Mouse (Mus musculus): Measurements from ENCODE around the gene Trim6.
A peak's percentile ranks its signal among the peaks of the same experiment; 100 is the strongest.
"Not testable (repeated sequence)": the region's sequence is repeated elsewhere in the genome, so short reads cannot be mapped to it uniquely, and the experiment has no call there.

The Trim6 gene

GRCm38 (mm10) chr7:104199822-104200221, 18.8 kb upstream of the Trim6 start:
- H3K9me3 ChIP-seq (ENCODE audit: low read length): no peaks in the 10 kb centered on the region
- H3K36me3 ChIP-seq (ENCODE audit: insufficient read depth, low read length): no peaks in the 10 kb centered on the region
- 0 out of 2 replicates have a peak, but pooled peaks cover 12% of the 10 kb centered on the region for H3K27me3 ChIP-seq (ENCODE audit: insufficient read depth, low read length)
- no peak overlapping the region for H3K4me3 ChIP-seq (replicated peaks; ENCODE audit: low read length)
- H3K4me1 ChIP-seq (replicated peaks; ENCODE audit: low read depth, low read length): 0 out of 2 replicates have a peak, but pooled peaks cover 3% of the 10 kb centered on the region
- TF ChIP-seq NANOG (IDR thresholded peaks at IDR 0.05; ENCODE audit: borderline replicate concordance, low read length) (no peak), CTCF (conservative IDR thresholded peaks at IDR 0.05; ENCODE audit: low read length) (peak; percentile 97), POU5F1 (IDR thresholded peaks at IDR 0.05; ENCODE audit: borderline replicate concordance, low read length) (no peak)

GRCm38 (mm10) chr7:104206197-104206596, 12.4 kb upstream of the Trim6 start:
- TF ChIP-seq NANOG (IDR thresholded peaks at IDR 0.05; ENCODE audit: borderline replicate concordance, low read length): no peak
- TF ChIP-seq CTCF (conservative IDR thresholded peaks at IDR 0.05; ENCODE audit: low read length): no peak
- TF ChIP-seq POU5F1 (IDR thresholded peaks at IDR 0.05; ENCODE audit: borderline replicate concordance, low read length): no peak
- Histone ChIP-seq H3K4me1 (replicated peaks; ENCODE audit: low read depth, low read length) (0 out of 2 replicates have a peak, but pooled peaks cover 3% of the 10 kb centered on the region), H3K4me3 (replicated peaks; ENCODE audit: low read length) (no peak overlapping the region), H3K36me3 (ENCODE audit: insufficient read depth, low read length) (no peaks in the 10 kb centered on the region), H3K27me3 (ENCODE audit: insufficient read depth, low read length) (0 out of 2 replicates have a peak, but pooled peaks cover 4% of the 10 kb centered on the region), H3K9me3 (ENCODE audit: low read length) (no peaks in the 10 kb centered on the region)

GRCm38 (mm10) chr7:104216011-104216535, 2.5 kb upstream of the Trim6 start:
- Histone ChIP-seq H3K36me3 (ENCODE audit: insufficient read depth, low read length) (peaks cover 3% of the 10 kb centered on the region), H3K4me3 (replicated peaks; ENCODE audit: low read length) (no peak overlapping the region; the same call in 1 of the 2 replicates), H3K27me3 (ENCODE audit: insufficient read depth, low read length) (no peaks in the 10 kb centered on the region), H3K9me3 (ENCODE audit: low read length) (no peaks in the 10 kb centered on the region), H3K4me1 (replicated peaks; ENCODE audit: low read depth, low read length) (peaks cover 37% of the 10 kb centered on the region)
- TF ChIP-seq CTCF (conservative IDR thresholded peaks at IDR 0.05; ENCODE audit: low read length) (no peak), POU5F1 (IDR thresholded peaks at IDR 0.05; ENCODE audit: borderline replicate concordance, low read length) (no peak), NANOG (IDR thresholded peaks at IDR 0.05; ENCODE audit: borderline replicate concordance, low read length) (no peak)

DNA sequence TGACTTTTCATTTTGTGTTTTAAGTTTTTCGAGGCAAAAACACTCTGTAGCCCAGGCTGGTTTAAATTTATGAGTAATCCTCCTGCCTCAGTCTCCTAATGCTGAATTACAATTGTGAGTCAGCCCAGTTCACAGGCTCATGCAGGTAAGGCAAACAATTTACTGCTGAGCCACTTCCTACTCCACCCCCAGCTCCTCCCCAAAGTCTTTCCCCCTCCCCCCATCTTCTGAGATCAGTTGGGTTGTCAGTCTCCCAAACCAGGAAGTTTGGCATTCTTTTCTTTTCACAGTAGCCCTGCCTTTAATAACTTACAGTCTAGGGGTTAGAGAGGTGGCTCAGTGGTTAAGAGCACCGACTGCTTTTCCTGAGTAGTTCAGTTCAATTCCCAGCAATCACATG, 712 bp upstream of the Trim6 start:
- H3K4me1 ChIP-seq (replicated peaks; ENCODE audit: low read depth, low read length): peaks cover 49% of the 10 kb centered on the region
- peaks cover 19% of the 10 kb centered on the region for H3K36me3 ChIP-seq (ENCODE audit: insufficient read depth, low read length)
- H3K9me3 ChIP-seq (ENCODE audit: low read length): no peaks in the 10 kb centered on the region
- no peak for TF ChIP-seq CTCF (conservative IDR thresholded peaks at IDR 0.05; ENCODE audit: low read length)
- TF ChIP-seq NANOG (IDR thresholded peaks at IDR 0.05; ENCODE audit: borderline replicate concordance, low read length): no peak
- no peak for TF ChIP-seq POU5F1 (IDR thresholded peaks at IDR 0.05; ENCODE audit: borderline replicate concordance, low read length)
- peak overlapping the region; percentile 92 for H3K4me3 ChIP-seq (replicated peaks; ENCODE audit: low read length)
- H3K27me3 ChIP-seq (ENCODE audit: insufficient read depth, low read length): no peaks in the 10 kb centered on the region

GRCm38 (mm10) chr7:104231203-104231602, 12.6 kb downstream of the Trim6 start:
- Histone ChIP-seq H3K4me1 (replicated peaks; ENCODE audit: low read depth, low read length) (peaks cover 38% of the 10 kb centered on the region), H3K4me3 (replicated peaks; ENCODE audit: low read length) (no peak overlapping the region), H3K9me3 (ENCODE audit: low read length) (no peaks in the 10 kb centered on the region), H3K36me3 (ENCODE audit: insufficient read depth, low read length) (peaks cover 89% of the 10 kb centered on the region), H3K27me3 (ENCODE audit: insufficient read depth, low read length) (no peaks in the 10 kb centered on the region)
- peak; percentile 89 for TF ChIP-seq CTCF (conservative IDR thresholded peaks at IDR 0.05; ENCODE audit: low read length)
- no peak for TF ChIP-seq POU5F1 (IDR thresholded peaks at IDR 0.05; ENCODE audit: borderline replicate concordance, low read length)

GRCm38 (mm10) chr7:104240857-104241256, 22.3 kb downstream of the Trim6 start:
- TF ChIP-seq POU5F1 (IDR thresholded peaks at IDR 0.05; ENCODE audit: borderline replicate concordance, low read length) (no peak), NANOG (IDR thresholded peaks at IDR 0.05; ENCODE audit: borderline replicate concordance, low read length) (no peak), CTCF (conservative IDR thresholded peaks at IDR 0.05; ENCODE audit: low read length) (no peak)
- H3K4me3 ChIP-seq (replicated peaks; ENCODE audit: low read length): no peak overlapping the region
- H3K27me3 ChIP-seq (ENCODE audit: insufficient read depth, low read length): no peaks in the 10 kb centered on the region

GRCm38 (mm10) chr7:104243616-104244015, 25.0 kb downstream of the Trim6 start:
- H3K4me3 ChIP-seq (replicated peaks; ENCODE audit: low read length): peak overlapping the region; percentile 66
- H3K9me3 ChIP-seq (ENCODE audit: low read length): no peaks in the 10 kb centered on the region
- H3K4me1 ChIP-seq (replicated peaks; ENCODE audit: low read depth, low read length): peaks cover 20% of the 10 kb centered on the region
- no peak for TF ChIP-seq POU5F1 (IDR thresholded peaks at IDR 0.05; ENCODE audit: borderline replicate concordance, low read length)
- no peak for TF ChIP-seq NANOG (IDR thresholded peaks at IDR 0.05; ENCODE audit: borderline replicate concordance, low read length)
- no peak for TF ChIP-seq CTCF (conservative IDR thresholded peaks at IDR 0.05; ENCODE audit: low read length)
- H3K36me3 ChIP-seq (ENCODE audit: insufficient read depth, low read length): no peaks in the 10 kb centered on the region
- no peaks in the 10 kb centered on the region for H3K27me3 ChIP-seq (ENCODE audit: insufficient read depth, low read length)

More at GRCm38 (mm10) chr7:104240857-104241256, 22.3 kb downstream of the Trim6 start:
- Histone ChIP-seq H3K9me3 (ENCODE audit: low read length) (no peaks in the 10 kb centered on the region), H3K36me3 (ENCODE audit: insufficient read depth, low read length) (peaks cover 7% of the 10 kb centered on the region), H3K4me1 (replicated peaks; ENCODE audit: low read depth, low read length) (peaks cover 19% of the 10 kb centered on the region)

GRCm38 (mm10) chr7:104244287-104245181, 25.9 kb downstream of the Trim6 start, which contains the start of gene Trim34a:
Trim34a (plus strand) TSS chr7:104244457.
- Histone ChIP-seq H3K27me3 (ENCODE audit: insufficient read depth, low read length) (no peaks in the 10 kb centered on the region), H3K9me3 (ENCODE audit: low read length) (no peaks in the 10 kb centered on the region), H3K36me3 (ENCODE audit: insufficient read depth, low read length) (no peaks in the 10 kb centered on the region), H3K4me1 (replicated peaks; ENCODE audit: low read depth, low read length) (peaks cover 20% of the 10 kb centered on the region), H3K4me3 (replicated peaks; ENCODE audit: low read length) (peak within 1 kb of the TSS; percentile 66)
- TF ChIP-seq POU5F1 (IDR thresholded peaks at IDR 0.05; ENCODE audit: borderline replicate concordance, low read length) (no peak), CTCF (conservative IDR thresholded peaks at IDR 0.05; ENCODE audit: low read length) (peak; percentile 29; the same call in 1 of the 2 replicates), NANOG (IDR thresholded peaks at IDR 0.05; ENCODE audit: borderline replicate concordance, low read length) (no peak)

GRCm38 (mm10) chr7:104260380-104260779, 41.8 kb downstream of the Trim6 start:
- H3K9me3 ChIP-seq (ENCODE audit: low read length); H3K4me1 ChIP-seq (replicated peaks; ENCODE audit: low read depth, low read length); H3K27me3 ChIP-seq (ENCODE audit: insufficient read depth, low read length); H3K4me3 ChIP-seq (replicated peaks; ENCODE audit: low read length); H3K36me3 ChIP-seq (ENCODE audit: insufficient read depth, low read length): not testable (repeated sequence)

DNA sequence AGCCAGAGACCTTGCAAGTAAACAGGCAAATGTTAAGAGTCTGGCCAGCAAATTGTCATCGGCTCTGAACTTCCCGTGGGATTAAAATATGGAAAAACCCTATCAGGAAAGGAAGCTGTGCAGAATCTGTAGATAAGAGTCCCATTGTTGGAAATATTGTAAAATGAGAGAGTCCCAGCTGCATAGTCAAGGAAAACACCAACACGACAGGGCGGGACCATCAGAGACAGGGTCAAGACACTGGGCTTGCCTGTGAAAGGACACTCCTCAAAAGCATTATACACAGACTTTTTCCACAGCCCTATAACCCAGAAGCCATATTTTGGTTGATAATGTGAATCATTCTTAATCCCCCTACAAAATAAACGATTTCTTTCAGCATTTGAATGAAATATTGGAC, 46.7 kb downstream of the Trim6 start:
- H3K4me1 ChIP-seq (replicated peaks; ENCODE audit: low read depth, low read length); H3K27me3 ChIP-seq (ENCODE audit: insufficient read depth, low read length); H3K4me3 ChIP-seq (replicated peaks; ENCODE audit: low read length); H3K36me3 ChIP-seq (ENCODE audit: insufficient read depth, low read length); H3K9me3 ChIP-seq (ENCODE audit: low read length): not testable (repeated sequence)

GRCm38 (mm10) chr7:104279361-104279760, 60.8 kb downstream of the Trim6 start:
- not testable (repeated sequence) for H3K36me3 ChIP-seq (ENCODE audit: insufficient read depth, low read length); H3K4me1 ChIP-seq (replicated peaks; ENCODE audit: low read depth, low read length); H3K27me3 ChIP-seq (ENCODE audit: insufficient read depth, low read length); H3K9me3 ChIP-seq (ENCODE audit: low read length); H3K4me3 ChIP-seq (replicated peaks; ENCODE audit: low read length)
